Mouse (Mus musculus) layer of hippocampus, adult 8-10 months (tissue): ENCODE results near the gene Pigf. TPM values are rescaled to one million over a fixed set of nuclear protein-coding genes. Genes with fewer than 3 reads are reported as not detected.

ENCODE experiments used
- DNase-seq, 2 experiments: peaks; one replicate each; pipeline ENCODE4 v3.0.0; 2022; ENCODE audit warnings: low spot score in 2 of 2
- total RNA-seq, 4 experiments: library from RNA; stranded (reverse); gene quantifications; 2 replicates each; pipeline ENCODE4 v1.2.4; 2022

Gene Pigf
- total RNA-seq, 4 experiments from 2014 or later = 17.8 to 23.3 (median 19.6) TPM

- DNase-seq = no peak
Observed at GRCm38 (mm10) chr17:87036141-87037073, 11.2 kb upstream of the Pigf start.

- no peak for DNase-seq
Observed at GRCm38 (mm10) chr17:87024491-87025242, 539 bp downstream of the Pigf start.

GRCm38 (mm10) chr17:87019692-87020091, 5.5 kb downstream of the Pigf start:
- DNase-seq = no peak

- DNase-seq = peak; percentile 84 to 86
Observed at GRCm38 (mm10) chr17:87011301-87012019, 13.7 kb downstream of the Pigf start.

- DNase-seq = no peak
Observed at GRCm38 (mm10) chr17:87008950-87009349, 16.3 kb downstream of the Pigf start.

GRCm38 (mm10) chr17:86997323-86997722, 27.9 kb downstream of the Pigf start:
- DNase-seq = no peak

- DNase-seq = no peak
Observed at GRCm38 (mm10) chr17:86991306-86991705, 33.9 kb downstream of the Pigf start.

- DNase-seq = no peak
Observed at GRCm38 (mm10) chr17:86988601-86989184, 36.5 kb downstream of the Pigf start.

GRCm38 (mm10) chr17:86988161-86988560, 37.0 kb downstream of the Pigf start:
- DNase-seq = no peak

- no peak for DNase-seq
Observed at GRCm38 (mm10) chr17:86986449-86987138, 38.6 kb downstream of the Pigf start.

GRCm38 (mm10) chr17:86982497-86982896, 42.7 kb downstream of the Pigf start:
- no peak for DNase-seq

GRCm38 (mm10) chr17:86981701-86982100, 43.5 kb downstream of the Pigf start:
- no peak for DNase-seq

GRCm38 (mm10) chr17:86981205-86981604, 44.0 kb downstream of the Pigf start:
- DNase-seq = no peak

GRCm38 (mm10) chr17:86978496-86978895, 46.7 kb downstream of the Pigf start:
- no peak for DNase-seq

GRCm38 (mm10) chr17:86976387-86976786, 48.8 kb downstream of the Pigf start:
- no peak for DNase-seq

GRCm38 (mm10) chr17:86973097-86973496, 52.1 kb downstream of the Pigf start:
- no peak for DNase-seq

- no peak for DNase-seq
Observed at GRCm38 (mm10) chr17:86971860-86972259, 53.3 kb downstream of the Pigf start.

- no peak for DNase-seq
Observed at GRCm38 (mm10) chr17:86971036-86971435, 54.2 kb downstream of the Pigf start.

GRCm38 (mm10) chr17:86970026-86970750, 55.0 kb downstream of the Pigf start:
- no peak for DNase-seq

- no peak for DNase-seq
Observed at GRCm38 (mm10) chr17:86969582-86969981, 55.6 kb downstream of the Pigf start.
